Mouse (Mus musculus) cerebellum, postnatal 36 days (tissue): Measurements from ENCODE around the gene Insig2.

Source experiments
- DNase-seq, 2 experiments: peaks; one replicate each; pipeline ENCODE4 v3.0.0; 2021 to 2022; ENCODE audit warnings: mixed read lengths in 2 of 2

Gene Insig2

GRCm38 (mm10) chr1:121332485-121332884, at the start of gene Insig2:
Gene Insig2, minus strand, starts transcription at chr1:121332589.
- DNase-seq = no peak

- DNase-seq = no peak
Observed at GRCm38 (mm10) chr1:121381562-121381961, 49.2 kb upstream of the Insig2 start.

GRCm38 (mm10) chr1:121380033-121380432, 47.6 kb upstream of the Insig2 start:
- DNase-seq = no peak

- no peak for DNase-seq
Observed at GRCm38 (mm10) chr1:121377901-121378300, 45.5 kb upstream of the Insig2 start.

- DNase-seq = no peak
Observed at GRCm38 (mm10) chr1:121377410-121377809, 45.0 kb upstream of the Insig2 start.

GRCm38 (mm10) chr1:121373631-121374030, 41.2 kb upstream of the Insig2 start:
- DNase-seq = no peak

GRCm38 (mm10) chr1:121372656-121373055, 40.3 kb upstream of the Insig2 start:
- no peak for DNase-seq

- no peak for DNase-seq
Observed at GRCm38 (mm10) chr1:121371449-121371848, 39.1 kb upstream of the Insig2 start.

- no peak for DNase-seq
Observed at GRCm38 (mm10) chr1:121367257-121367656, 34.9 kb upstream of the Insig2 start.

- DNase-seq = no peak
Observed at GRCm38 (mm10) chr1:121360561-121360960, 28.2 kb upstream of the Insig2 start.

- DNase-seq = no peak
Observed at GRCm38 (mm10) chr1:121359680-121360079, 27.3 kb upstream of the Insig2 start.

- no peak for DNase-seq
Observed at GRCm38 (mm10) chr1:121353779-121354178, 21.4 kb upstream of the Insig2 start.

GRCm38 (mm10) chr1:121351037-121351436, 18.6 kb upstream of the Insig2 start:
- DNase-seq = no peak

GRCm38 (mm10) chr1:121350616-121351015, 18.2 kb upstream of the Insig2 start:
- DNase-seq = no peak

- no peak for DNase-seq
Observed at GRCm38 (mm10) chr1:121348875-121349847, 16.8 kb upstream of the Insig2 start.

GRCm38 (mm10) chr1:121343966-121344365, 11.6 kb upstream of the Insig2 start:
- DNase-seq = no peak

GRCm38 (mm10) chr1:121335789-121336188, 3.4 kb upstream of the Insig2 start:
- no peak for DNase-seq

GRCm38 (mm10) chr1:121333986-121334703, 1.8 kb upstream of the Insig2 start:
- no peak for DNase-seq

GRCm38 (mm10) chr1:121330621-121331020, 1.8 kb downstream of the Insig2 start:
- no peak for DNase-seq

- DNase-seq = no peak
Observed at GRCm38 (mm10) chr1:121329391-121329790, 3.0 kb downstream of the Insig2 start.

GRCm38 (mm10) chr1:121328193-121328555, 4.2 kb downstream of the Insig2 start:
- no peak for DNase-seq

GRCm38 (mm10) chr1:121327344-121328192, 4.8 kb downstream of the Insig2 start:
- DNase-seq = peak; percentile 89 to 92
